Mouse (Mus musculus): Measurements from ENCODE around the gene Ppp2r5d. TPM values are rescaled to one million over a fixed set of nuclear protein-coding genes. Genes with fewer than 3 reads are reported as not detected.
A peak's percentile ranks its signal among the peaks of the same experiment; 100 is the strongest.

Ppp2r5d gene
- polyA plus RNA-seq, 1 experiment from 2014 or later = 122 TPM

DNA sequence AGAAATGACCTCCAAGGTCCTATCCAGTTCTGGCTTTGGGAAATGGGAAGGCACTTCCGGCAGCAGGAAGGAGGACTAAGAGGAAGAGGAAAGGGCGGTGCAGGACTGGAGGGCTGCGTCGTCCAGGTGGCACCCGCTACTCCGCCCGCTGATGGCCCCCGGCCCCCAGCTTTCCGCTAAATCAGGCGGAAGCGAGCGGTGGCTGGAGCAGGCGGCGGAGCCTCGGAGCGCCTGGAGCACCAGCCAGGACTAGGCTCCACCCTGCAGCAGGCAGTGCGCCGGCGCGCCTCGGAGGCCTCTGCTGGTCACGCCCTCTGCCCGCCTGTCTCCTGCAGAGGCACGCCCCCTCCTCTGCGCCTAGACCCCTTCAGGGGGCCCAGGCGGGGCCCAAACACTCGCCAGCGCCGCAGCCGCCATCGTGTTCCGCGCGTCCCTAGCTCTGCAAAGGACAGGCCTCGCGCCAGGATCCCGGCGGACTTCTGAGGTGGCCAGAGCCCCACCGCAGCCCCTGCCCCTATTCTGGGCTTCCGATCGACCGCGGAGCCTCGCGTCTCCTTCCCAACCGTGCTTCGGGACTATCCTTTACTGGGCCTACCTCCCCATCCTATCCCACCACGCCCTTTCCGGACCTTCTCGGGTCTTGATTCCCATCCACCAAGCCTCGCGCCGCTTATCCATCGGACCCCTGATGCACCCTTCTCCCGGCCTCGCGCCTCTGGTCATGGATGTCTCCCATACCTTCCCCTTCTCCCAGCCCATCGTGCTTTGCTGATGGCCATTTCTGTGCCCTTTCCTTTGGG, 54.5 kb downstream of the Ppp2r5d start, which contains the start of gene Cul7:
Gene Cul7 (plus strand): TSS at position 106 of the 800 bp plus-strand sequence.
- Histone ChIP-seq H3K27ac (replicated peaks; ENCODE audit: low read depth, low read length) (peak within 1 kb of the TSS; percentile 82), H3K4me3 (ENCODE audit: low read depth, low read length) (peak within 1 kb of the TSS; percentile 66), H3K27me3 (ENCODE audit: control insufficient read depth, insufficient read depth, low read length) (no peaks in the 10 kb centered on the region), H3K4me1 (ENCODE audit: control insufficient read depth, insufficient read depth, low read length) (peaks cover 18% of the 10 kb centered on the region), H3K36me3 (ENCODE audit: control insufficient read depth, insufficient read depth, low read length) (peaks cover 20% of the 10 kb centered on the region), H3K9ac (ENCODE audit: low read length) (peak within 1 kb of the TSS; percentile 81), H3K4me2 (ENCODE audit: low read depth, severe bottlenecking) (peak within 1 kb of the TSS; percentile 89), H3K9me3 (ENCODE audit: control insufficient read depth, low read length) (no peaks in the 10 kb centered on the region)
- WGBS = under 1% methylated on average over 55 of the region's 58 CpGs
- peak; percentile 94 for DNase-seq (ENCODE audit: low spot score)
- peak; percentile 92 for ATAC-seq (ENCODE audit: insufficient number of reproducible peaks, low FRiP score, low TSS enrichment, low read depth)

DNA sequence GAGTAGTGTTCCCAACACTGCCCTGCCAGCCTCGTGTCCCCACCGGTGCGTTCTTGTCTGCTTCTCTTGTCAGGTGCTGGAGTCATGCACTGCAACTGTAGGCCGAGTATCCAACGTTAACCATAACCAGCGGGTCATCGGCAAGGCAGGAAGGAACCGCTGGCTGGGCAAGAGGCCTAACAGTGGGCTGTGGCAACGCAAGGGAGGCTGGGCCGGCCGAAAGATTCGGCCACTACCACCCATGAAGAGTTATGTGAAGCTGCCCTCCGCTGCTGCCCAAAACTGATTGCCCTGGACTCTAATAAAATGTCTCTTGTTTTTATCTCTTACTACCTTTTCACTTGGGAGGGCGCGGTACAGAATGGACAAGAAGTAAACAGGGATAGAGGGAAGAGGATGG, 55.1 kb downstream of the Ppp2r5d start:
- Histone ChIP-seq H3K9ac (ENCODE audit: low read length) (peak overlapping the region; percentile 81), H3K9me3 (ENCODE audit: control insufficient read depth, low read length) (no peaks in the 10 kb centered on the region), H3K36me3 (ENCODE audit: control insufficient read depth, insufficient read depth, low read length) (peaks cover 18% of the 10 kb centered on the region), H3K27me3 (ENCODE audit: control insufficient read depth, insufficient read depth, low read length) (no peaks in the 10 kb centered on the region), H3K4me1 (ENCODE audit: control insufficient read depth, insufficient read depth, low read length) (peaks cover 18% of the 10 kb centered on the region), H3K27ac (replicated peaks; ENCODE audit: low read depth, low read length) (peak overlapping the region; percentile 82), H3K4me2 (ENCODE audit: low read depth, severe bottlenecking) (peak overlapping the region; percentile 89), H3K4me3 (ENCODE audit: low read depth, low read length) (peak overlapping the region; percentile 66)
- DNase-seq (ENCODE audit: low spot score) (peak; percentile 38), ATAC-seq (ENCODE audit: insufficient number of reproducible peaks, low FRiP score, low TSS enrichment, low read depth) (no peak)
- 42% methylated on average over 15 of the region's 15 CpGs for WGBS

DNA sequence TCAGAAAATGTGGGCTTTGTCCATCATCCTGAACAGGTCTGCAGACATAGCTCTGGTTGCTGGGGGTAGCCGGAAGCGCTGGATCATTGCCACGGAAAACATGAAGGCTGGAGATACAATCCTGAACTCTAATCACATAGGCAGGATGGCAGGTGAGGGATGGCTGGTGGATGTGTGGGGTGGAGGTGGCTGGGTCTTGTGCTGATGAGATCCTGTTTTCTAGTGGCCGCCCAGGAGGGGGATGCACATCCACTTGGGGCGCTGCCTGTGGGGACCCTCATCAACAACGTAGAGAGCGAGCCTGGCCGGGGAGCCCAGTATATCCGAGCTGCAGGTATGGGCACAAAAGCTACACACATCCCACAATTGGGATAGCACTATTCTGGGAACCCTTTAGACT, 56.5 kb downstream of the Ppp2r5d start:
- 91% methylated on average over 9 of the region's 9 CpGs for WGBS
- peaks cover 6% of the 10 kb centered on the region; the same call in 1 of the 2 replicates for H3K36me3 ChIP-seq (ENCODE audit: control insufficient read depth, insufficient read depth, low read length)
- H3K27ac ChIP-seq (replicated peaks; ENCODE audit: low read depth, low read length) = no peak overlapping the region
- no peak for DNase-seq (ENCODE audit: low spot score)
- no peak for ATAC-seq (ENCODE audit: insufficient number of reproducible peaks, low FRiP score, low TSS enrichment, low read depth)
- no peak overlapping the region for H3K4me2 ChIP-seq (ENCODE audit: low read depth, severe bottlenecking)
- no peak overlapping the region for H3K4me3 ChIP-seq (ENCODE audit: low read depth, low read length)
- H3K9me3 ChIP-seq (ENCODE audit: control insufficient read depth, low read length) = no peaks in the 10 kb centered on the region
- H3K9ac ChIP-seq (ENCODE audit: low read length) = no peak overlapping the region
- H3K27me3 ChIP-seq (ENCODE audit: control insufficient read depth, insufficient read depth, low read length) = no peaks in the 10 kb centered on the region
- peaks cover 21% of the 10 kb centered on the region for H3K4me1 ChIP-seq (ENCODE audit: control insufficient read depth, insufficient read depth, low read length)

DNA sequence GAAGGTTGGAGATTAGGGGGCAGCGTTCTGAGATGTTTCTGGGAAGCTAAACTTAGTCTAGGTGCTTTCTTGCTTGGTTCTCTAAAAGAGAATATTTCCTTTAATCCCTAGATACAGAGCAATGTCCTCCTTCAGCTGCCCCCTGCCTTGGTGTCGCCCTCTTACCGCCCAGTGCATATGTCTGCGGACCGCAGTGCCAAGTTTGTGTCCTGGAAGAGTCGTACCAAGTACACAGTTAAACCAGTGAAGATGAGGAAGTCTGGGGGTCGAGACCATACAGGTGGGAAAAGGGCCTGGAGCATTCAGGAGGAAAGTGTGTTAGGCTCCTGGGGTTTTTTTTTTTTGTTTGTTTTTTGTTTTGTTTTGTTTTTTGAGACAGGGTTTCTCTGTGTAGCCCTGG, 57.6 kb downstream of the Ppp2r5d start:
- ATAC-seq (ENCODE audit: insufficient number of reproducible peaks, low FRiP score, low TSS enrichment, low read depth) (no peak), DNase-seq (ENCODE audit: low spot score) (no peak)
- peaks cover 21% of the 10 kb centered on the region for H3K4me1 ChIP-seq (ENCODE audit: control insufficient read depth, insufficient read depth, low read length)
- no peaks in the 10 kb centered on the region for H3K27me3 ChIP-seq (ENCODE audit: control insufficient read depth, insufficient read depth, low read length)
- no peaks in the 10 kb centered on the region for H3K9me3 ChIP-seq (ENCODE audit: control insufficient read depth, low read length)
- H3K36me3 ChIP-seq (ENCODE audit: control insufficient read depth, insufficient read depth, low read length) = no peaks in the 10 kb centered on the region
- no peak overlapping the region for H3K4me3 ChIP-seq (ENCODE audit: low read depth, low read length)
- H3K27ac ChIP-seq (replicated peaks; ENCODE audit: low read depth, low read length) = no peak overlapping the region
- no peak overlapping the region for H3K9ac ChIP-seq (ENCODE audit: low read length)
- 0 out of 2 replicates have a peak overlapping the region, but pooled peaks have one; percentile 90 for H3K4me2 ChIP-seq (ENCODE audit: low read depth, severe bottlenecking)
- 91% methylated on average over 7 of the region's 7 CpGs for WGBS

DNA sequence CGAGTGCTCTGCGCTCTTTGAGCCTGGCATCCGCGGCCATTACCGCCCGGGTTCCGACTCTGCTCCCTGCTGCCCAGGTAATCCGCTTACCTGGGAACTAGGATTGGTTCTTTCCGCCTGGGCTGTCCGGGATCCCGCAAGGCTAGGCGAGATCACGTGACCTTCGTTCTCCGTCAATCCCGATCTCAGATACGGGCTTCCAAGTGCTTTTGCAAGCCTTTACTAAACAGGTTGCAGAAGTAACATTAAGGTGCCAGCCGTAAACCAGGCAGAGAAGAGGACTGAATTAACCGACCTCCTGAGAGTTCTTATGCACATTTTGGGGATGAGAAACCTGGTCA, 58.6 kb downstream of the Ppp2r5d start:
- Histone ChIP-seq H3K9me3 (ENCODE audit: control insufficient read depth, low read length) (no peaks in the 10 kb centered on the region), H3K4me2 (ENCODE audit: low read depth, severe bottlenecking) (peak overlapping the region; percentile 90), H3K4me3 (ENCODE audit: low read depth, low read length) (peak overlapping the region; percentile 91), H3K27me3 (ENCODE audit: control insufficient read depth, insufficient read depth, low read length) (no peaks in the 10 kb centered on the region), H3K27ac (replicated peaks; ENCODE audit: low read depth, low read length) (0 out of 2 replicates have a peak overlapping the region, but pooled peaks have one; percentile 36), H3K9ac (ENCODE audit: low read length) (peak overlapping the region; percentile 70), H3K36me3 (ENCODE audit: control insufficient read depth, insufficient read depth, low read length) (no peaks in the 10 kb centered on the region), H3K4me1 (ENCODE audit: control insufficient read depth, insufficient read depth, low read length) (peaks cover 14% of the 10 kb centered on the region)
- DNase-seq (ENCODE audit: low spot score) = no peak
- no peak; the same call in 1 of the 2 replicates for ATAC-seq (ENCODE audit: insufficient number of reproducible peaks, low FRiP score, low TSS enrichment, low read depth)
- under 1% methylated on average over 19 of the region's 19 CpGs for WGBS

DNA sequence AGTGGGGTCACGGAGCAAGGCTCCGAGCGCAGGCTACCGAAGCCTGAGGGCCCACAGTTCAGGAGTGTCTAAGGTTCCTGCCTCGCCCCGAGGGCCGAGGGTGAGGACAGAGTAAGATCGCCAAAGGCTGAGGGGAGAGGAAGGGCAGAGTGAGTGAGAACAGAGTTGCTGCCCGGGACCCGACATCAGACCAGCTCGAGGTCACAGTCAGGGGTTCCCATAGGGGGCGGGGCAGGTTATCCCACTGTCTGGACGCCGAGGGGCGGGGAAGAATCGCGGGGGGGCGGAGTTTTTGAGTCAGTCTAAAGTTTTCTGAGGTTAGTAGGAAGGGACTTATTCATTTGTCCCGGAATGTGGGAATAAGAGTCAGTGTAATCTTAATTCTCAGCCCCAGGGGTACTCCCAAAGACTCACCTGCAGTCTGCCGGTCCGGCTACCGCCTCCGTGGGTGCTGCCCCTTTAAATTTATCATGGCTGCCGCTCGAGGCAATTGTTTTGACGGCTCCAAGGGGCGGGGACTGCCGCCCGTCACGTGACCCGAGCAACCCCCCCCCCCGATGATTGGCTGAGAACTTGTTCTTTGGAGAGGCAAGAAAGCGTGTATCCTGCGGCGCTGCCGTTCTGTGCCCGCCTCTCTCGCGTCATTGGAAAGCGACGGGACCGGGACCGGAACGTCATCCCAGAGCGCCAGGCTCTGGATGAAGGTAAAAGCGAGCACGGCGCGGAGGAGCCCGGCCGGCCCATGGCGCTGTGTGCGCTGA, 59.2 kb downstream of the Ppp2r5d start, which contains the start of the genes Klc4 and Mrpl2:
Gene Klc4 (minus strand): TSS at position 462 of the 761 bp plus-strand sequence.
Gene Mrpl2 (plus strand): TSS at position 669 of the 761 bp plus-strand sequence.
- Histone ChIP-seq H3K4me1 (ENCODE audit: control insufficient read depth, insufficient read depth, low read length) (peaks cover 11% of the 10 kb centered on the region; the same call in 1 of the 2 replicates), H3K4me3 (ENCODE audit: low read depth, low read length) (peak within 1 kb of the TSS; percentile 91), H3K4me2 (ENCODE audit: low read depth, severe bottlenecking) (peak within 1 kb of the TSS; percentile 91), H3K36me3 (ENCODE audit: control insufficient read depth, insufficient read depth, low read length) (no peaks in the 10 kb centered on the region), H3K27ac (replicated peaks; ENCODE audit: low read depth, low read length) (0 out of 2 replicates have a peak within 1 kb of the TSS, but pooled peaks have one; percentile 36), H3K9ac (ENCODE audit: low read length) (peak within 1 kb of the TSS; percentile 70), H3K9me3 (ENCODE audit: control insufficient read depth, low read length) (no peaks in the 10 kb centered on the region), H3K27me3 (ENCODE audit: control insufficient read depth, insufficient read depth, low read length) (no peaks in the 10 kb centered on the region)
- DNase-seq (ENCODE audit: low spot score) = peak; percentile 100
- WGBS = under 1% methylated on average over 53 of the region's 53 CpGs
- ATAC-seq (ENCODE audit: insufficient number of reproducible peaks, low FRiP score, low TSS enrichment, low read depth) = peak; percentile 67

DNA sequence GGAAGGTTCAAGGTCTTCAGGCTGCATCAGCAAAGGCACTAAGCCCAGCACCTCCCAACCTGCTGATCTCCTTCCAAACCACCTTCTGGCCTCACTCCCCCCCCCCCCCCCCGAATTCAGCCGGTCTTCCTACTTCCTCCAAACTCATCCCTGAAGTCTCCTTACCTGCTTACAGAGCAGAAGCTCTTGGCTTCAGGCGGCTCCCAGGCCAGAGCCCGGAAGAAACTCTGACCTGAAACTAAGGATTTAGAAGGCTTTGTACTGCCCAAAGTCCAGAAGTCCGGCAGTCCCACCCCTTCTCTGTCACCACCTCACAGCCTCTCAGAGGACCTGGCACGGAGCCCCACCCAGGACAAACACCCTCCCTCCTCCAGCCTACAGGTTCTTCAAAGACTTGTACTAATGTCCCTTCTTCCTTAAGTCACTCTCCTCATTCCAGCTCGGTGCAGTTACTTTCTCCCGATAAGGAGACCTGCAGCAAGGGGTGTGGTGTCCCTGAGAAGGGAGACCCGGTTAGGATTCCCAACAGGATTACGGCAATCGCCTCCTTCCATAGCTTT, 59.9 kb downstream of the Ppp2r5d start:
- Histone ChIP-seq H3K27me3 (ENCODE audit: control insufficient read depth, insufficient read depth, low read length) (no peaks in the 10 kb centered on the region), H3K4me1 (ENCODE audit: control insufficient read depth, insufficient read depth, low read length) (peaks cover 11% of the 10 kb centered on the region; the same call in 1 of the 2 replicates), H3K9ac (ENCODE audit: low read length) (peak overlapping the region; percentile 61), H3K27ac (replicated peaks; ENCODE audit: low read depth, low read length) (no peak overlapping the region), H3K9me3 (ENCODE audit: control insufficient read depth, low read length) (no peaks in the 10 kb centered on the region; the same call in 1 of the 2 replicates), H3K4me2 (ENCODE audit: low read depth, severe bottlenecking) (peak overlapping the region; percentile 91), H3K36me3 (ENCODE audit: control insufficient read depth, insufficient read depth, low read length) (no peaks in the 10 kb centered on the region), H3K4me3 (ENCODE audit: low read depth, low read length) (peak overlapping the region; percentile 91)
- ATAC-seq (ENCODE audit: insufficient number of reproducible peaks, low FRiP score, low TSS enrichment, low read depth) (no peak), DNase-seq (ENCODE audit: low spot score) (no peak)
- 10% methylated on average over 11 of the region's 11 CpGs for WGBS

All from limb, embryonic 11.5 days (tissue).